Mouse (Mus musculus): Measurements from ENCODE around the gene Ninj2. TPM values are rescaled to one million over a fixed set of nuclear protein-coding genes. Genes with fewer than 3 reads are reported as not detected.
A peak's percentile ranks its signal among the peaks of the same experiment; 100 is the strongest.

Ninj2 gene
- total RNA-seq, 2 experiments from 2014 or later, result not detected

DNA sequence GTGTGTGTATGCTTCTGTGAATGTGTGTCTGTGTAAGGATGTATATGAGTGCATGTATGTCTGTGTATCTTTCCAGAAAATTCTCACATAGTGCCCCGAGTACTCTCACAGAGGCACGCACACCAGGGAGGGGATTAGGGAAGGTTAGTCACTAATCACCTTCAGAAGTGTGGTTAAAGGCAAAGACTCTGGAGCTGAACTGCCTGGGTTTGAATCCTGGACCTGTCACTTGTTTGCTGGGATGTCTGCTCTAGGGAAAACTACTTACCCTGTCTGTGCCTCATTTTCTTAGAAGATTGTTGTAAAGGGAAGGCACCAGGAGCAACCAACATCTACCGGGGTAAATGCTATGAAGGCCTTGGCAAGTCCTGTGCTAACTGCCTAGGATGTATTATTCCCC lies 22.3 kb downstream of the Ninj2 start:
- intact Hi-C loops (cut with DNase I), result no loop called here
- no peak for DNase-seq

DNA sequence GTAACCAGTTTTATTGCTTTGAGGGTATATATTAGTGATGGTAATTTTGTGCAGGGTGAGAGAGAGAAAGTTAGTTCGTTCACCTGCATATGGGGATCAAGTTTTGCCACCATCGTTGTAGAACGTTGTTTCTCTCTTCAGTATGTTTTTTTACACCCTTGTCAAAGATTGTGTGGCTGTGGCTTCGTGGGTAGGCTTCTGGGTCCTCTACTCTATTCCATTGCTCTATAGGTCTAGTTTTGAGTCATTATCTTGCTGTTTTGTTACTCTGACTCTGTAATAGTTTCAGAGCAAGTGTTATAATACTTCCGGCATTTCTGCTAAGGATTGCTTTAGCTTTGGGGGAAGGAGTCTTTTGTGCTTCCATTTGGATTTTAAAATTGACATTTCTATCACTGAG lies 26.7 kb downstream of the Ninj2 start:
- no peak for DNase-seq
- intact Hi-C loops (cut with DNase I), result no loop called here

DNA sequence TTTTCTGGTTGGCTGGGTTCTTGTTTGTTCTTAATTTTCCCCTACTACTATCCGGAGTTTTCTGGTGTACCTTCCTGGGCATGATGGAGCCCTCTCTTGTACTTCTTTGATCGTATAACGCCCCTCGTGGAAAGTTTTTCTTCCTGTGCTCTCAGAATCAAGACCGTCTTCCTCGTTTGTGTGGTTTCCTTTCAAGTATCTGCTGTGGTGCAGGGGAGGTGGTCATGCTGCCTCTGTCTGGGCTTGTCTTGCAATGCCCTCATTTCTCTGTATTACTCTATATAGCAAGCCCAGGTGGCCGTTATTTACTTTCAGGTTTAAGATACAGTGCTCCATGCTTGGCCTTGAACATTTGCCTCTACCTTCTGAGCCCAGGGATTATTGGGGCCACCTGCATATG lies 31.5 kb downstream of the Ninj2 start:
- no peak for DNase-seq
- intact Hi-C loops (cut with DNase I), result no loop called here

DNA sequence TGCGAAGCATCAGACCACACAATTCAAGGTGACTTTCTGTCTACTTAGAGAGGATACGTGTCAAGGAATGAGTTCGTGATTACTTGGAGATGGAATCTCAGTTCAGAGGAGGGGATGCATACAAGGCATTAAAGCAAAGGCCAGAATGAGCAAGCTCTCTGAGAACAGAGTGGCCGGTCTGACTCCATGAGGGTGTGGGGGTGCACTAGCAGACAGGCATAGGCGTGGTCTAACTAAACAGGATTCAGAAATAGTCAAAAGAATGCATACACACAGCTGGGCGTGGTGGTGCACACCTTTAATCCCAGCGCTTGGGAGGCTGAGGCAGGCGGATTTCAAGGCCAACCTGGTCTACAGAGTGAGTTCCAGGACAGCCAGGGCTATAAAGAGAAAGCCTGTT lies 33.3 kb downstream of the Ninj2 start:
- intact Hi-C loops (cut with DNase I), result no loop called here
- no peak for DNase-seq

DNA sequence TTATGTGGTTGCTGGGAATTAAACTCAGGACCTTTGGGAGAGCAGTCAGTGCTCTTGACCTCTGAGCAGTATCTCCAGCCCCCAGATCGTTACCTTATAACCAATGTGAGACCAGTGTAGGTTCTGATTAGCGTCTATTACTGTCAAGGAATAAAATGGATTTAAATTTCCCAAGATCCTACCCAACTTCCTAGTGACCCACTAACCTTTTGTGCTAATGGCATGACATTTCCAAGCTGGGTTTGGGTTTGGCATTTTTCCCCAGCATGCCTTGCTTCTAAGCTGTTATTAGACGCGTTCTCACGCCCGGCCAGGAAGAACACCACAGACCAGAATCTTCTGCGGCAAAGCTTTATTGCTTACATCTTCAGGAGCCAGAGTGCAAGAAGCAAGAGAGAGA lies 34.2 kb downstream of the Ninj2 start:
- no peak for DNase-seq
- intact Hi-C loops (cut with DNase I), result no loop called here

DNA sequence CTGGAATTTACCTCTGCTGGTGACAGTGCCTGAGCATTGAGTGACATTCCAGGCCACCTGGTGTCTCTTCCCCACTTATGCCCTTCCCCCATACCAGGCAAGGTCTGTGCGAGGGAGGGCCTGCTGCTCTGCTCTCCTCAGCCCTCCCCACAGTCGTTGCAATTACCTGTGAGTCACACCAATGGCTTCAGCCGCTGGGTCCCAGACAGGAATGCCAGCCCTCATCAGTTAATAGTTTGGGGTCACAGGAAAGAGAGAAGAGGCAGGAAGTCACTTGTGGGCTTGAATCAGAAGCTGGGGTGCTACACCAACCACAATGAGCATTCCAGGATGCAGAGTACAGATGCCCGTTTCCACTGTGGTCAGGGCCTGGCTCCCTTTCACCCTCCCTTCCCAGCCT lies 41.6 kb downstream of the Ninj2 start:
- intact Hi-C loops (cut with DNase I), result no loop called here
- no peak for DNase-seq

DNA sequence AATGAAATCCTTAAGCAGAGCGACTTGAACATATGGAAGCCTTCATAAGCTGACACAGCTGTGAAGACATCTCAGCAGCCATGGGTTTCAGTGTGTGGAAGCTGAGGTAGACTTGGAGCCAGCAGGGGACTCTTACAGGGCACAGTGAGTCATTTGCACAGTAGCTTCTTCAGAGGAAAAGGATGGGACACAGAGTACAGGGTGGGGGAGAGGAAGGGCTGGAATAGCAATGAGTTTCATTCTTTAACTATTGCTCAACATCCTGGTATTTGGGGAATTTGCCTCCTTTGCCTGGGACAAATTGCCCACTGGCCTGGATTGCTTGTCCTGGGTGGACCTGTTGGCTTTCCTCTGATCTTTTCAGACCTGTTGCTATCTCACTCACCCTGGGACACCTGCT lies 52.3 kb downstream of the Ninj2 start:
- intact Hi-C loops (cut with DNase I), result no loop called here
- peak in 1 of 2 experiments; percentile 44 for DNase-seq

DNA sequence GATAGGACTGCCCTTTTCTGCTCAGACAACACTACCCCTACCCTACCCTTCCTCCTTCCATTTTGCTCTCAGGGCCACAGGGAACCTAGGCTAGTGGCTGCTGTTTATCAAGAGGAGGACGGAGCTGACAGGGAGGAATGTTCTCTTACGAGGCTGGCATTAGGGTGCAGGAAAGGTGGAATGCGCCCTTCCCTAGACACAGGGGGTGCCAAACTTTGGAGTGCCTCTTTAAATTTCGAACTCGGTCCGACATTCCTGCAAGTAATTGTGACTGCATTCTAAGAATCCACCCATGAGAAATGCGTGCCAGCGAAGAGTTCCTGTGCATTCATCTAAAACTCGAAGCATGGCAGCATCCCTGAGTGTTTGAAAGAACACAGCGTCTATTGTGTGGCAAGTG lies 53.5 kb downstream of the Ninj2 start:
- peak in 1 of 2 experiments; percentile 68 for DNase-seq
- intact Hi-C loops (cut with DNase I), result loop anchor here (2.0 kb wide), 1 partner anchor 34 kb away; no protein-coding TSS in a partner anchor

DNA sequence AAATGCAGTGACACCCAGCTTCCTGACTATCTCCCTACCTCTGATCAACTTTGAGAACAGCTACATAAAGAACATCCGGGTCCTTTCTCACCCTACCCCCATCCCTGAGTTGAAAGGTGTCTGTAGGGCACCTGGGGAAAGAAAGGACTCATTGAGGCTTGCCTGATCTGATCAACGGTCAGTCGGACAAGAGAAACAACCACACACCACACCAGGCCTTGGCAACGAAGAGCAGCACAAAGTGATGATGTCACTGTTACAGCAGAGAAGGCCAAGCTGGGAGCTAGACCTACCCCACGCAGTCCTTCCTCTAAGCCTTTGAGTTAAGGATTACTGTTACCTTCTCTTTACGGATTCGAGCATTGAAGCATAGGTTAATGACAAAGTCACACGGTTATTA lies 54.3 kb downstream of the Ninj2 start:
- no peak for DNase-seq
- intact Hi-C loops (cut with DNase I), result loop anchor here (2.0 kb wide), 1 partner anchor 35 kb away; no protein-coding TSS in a partner anchor

DNA sequence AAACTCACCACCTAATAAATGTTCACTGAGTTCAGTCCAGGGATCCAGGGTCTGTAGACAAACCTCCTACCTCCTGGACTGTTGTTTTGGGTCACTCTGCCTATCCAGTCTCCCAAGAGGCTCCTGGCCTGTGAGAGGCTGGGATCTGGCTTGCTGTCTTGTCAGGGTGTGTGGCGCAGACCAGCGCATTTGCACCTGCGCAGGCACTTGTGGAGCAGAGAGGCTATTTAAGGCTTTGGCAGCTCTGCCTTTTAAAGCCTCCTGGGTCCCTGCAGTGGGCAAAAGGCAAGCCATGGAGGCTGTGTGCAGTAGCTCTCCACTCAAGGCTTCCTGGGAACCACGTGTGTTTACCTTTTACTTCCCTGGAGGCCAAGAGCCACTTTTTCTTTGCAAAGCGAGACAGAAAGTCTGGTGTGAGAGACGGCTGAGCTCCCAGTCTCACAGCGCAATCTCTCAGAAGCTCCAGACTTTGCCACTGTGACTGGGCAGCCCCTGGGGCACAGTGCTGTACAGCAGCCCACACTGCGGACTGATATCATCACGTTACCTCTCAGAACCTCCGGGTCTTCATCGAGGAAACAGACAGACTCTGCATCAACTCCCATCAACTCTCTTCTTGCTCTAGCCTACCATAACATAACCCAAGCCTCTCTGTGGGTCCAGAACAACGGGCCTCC lies 55.7 kb downstream of the Ninj2 start:
- peak; percentile 48 to 57 for DNase-seq
- intact Hi-C loops (cut with DNase I), result no loop called here

DNA sequence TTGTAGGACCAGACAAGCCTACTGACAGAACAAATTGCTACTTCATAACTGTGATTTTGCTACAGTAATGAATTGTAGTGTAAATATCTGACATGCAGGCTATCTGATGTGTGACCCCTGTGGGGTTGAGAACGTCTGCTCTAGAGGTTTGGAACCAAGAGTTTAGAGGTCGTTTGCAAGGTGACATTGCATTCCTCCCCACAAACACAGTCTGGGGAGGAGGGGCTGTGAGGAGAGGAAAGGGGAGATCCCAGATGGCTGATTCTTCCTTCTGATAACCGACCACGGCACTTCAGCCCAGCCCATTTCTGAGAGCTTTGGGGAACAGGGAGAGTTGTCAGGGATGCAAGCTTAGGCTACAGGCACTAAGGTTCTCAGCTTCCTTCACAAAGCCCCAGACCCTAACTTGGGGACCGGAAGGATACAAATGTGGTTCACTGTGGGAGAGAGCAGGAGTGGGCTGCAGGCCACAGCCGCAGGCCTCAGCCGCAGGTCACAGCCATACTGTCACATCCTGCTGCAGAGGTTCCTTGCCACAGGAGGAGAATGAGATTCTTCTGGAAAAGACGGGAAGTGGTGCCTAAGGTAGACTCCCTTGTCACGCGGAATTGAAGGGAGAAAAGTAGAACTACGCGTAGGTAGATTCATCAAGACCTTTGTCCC lies 56.4 kb downstream of the Ninj2 start:
- DNase-seq, result no peak
- intact Hi-C loops (cut with DNase I), result loop anchor here (5.0 kb wide), 1 partner anchor 38 kb away; no protein-coding TSS in a partner anchor

DNA sequence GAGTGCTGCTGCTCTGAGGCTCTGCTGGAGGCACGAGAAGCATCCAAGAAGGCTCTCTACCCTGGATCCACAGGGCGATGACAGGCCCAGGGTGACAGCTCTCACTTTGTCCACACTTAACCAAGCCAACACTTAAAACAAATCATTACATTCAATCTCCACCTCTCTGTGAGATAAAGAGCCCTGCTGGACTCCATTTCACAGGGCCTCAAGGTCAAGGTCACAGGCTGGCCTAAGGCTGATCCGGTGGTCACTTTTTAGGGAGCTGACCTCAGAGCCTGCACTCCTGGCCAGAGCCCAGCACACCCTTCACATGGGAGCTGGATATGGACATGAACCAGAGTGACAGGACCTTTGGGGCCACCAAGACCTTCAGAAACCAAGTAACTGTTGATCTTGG lies 57.1 kb downstream of the Ninj2 start:
- no peak for DNase-seq
- intact Hi-C loops (cut with DNase I), result loop anchor here (5.0 kb wide), 1 partner anchor 37 kb away; no protein-coding TSS in a partner anchor

DNA sequence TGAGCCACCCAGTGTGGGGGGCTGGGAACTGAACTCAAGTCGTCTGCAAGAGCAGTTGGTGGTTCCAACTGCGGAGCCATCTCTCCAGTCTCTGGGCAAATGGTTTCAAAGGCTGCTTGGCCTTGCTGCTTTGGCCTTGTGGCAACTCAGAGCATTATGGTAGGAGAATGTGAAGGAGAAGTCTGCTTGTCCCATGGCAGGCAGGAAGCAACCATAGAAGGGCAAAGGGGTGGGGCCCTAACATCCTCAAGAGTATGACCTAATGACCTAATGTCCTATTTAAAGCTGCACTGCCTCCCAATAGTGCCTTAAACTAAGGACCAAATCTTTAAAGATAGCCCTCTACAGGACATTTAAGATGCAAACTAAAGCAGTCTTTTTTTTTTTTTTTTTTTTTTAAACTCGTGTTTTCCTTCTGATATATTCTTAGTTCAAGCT lies 58.5 kb downstream of the Ninj2 start:
- no peak for DNase-seq
- intact Hi-C loops (cut with DNase I), result loop anchor here (5.0 kb wide), 1 partner anchor 36 kb away; no protein-coding TSS in a partner anchor

DNA sequence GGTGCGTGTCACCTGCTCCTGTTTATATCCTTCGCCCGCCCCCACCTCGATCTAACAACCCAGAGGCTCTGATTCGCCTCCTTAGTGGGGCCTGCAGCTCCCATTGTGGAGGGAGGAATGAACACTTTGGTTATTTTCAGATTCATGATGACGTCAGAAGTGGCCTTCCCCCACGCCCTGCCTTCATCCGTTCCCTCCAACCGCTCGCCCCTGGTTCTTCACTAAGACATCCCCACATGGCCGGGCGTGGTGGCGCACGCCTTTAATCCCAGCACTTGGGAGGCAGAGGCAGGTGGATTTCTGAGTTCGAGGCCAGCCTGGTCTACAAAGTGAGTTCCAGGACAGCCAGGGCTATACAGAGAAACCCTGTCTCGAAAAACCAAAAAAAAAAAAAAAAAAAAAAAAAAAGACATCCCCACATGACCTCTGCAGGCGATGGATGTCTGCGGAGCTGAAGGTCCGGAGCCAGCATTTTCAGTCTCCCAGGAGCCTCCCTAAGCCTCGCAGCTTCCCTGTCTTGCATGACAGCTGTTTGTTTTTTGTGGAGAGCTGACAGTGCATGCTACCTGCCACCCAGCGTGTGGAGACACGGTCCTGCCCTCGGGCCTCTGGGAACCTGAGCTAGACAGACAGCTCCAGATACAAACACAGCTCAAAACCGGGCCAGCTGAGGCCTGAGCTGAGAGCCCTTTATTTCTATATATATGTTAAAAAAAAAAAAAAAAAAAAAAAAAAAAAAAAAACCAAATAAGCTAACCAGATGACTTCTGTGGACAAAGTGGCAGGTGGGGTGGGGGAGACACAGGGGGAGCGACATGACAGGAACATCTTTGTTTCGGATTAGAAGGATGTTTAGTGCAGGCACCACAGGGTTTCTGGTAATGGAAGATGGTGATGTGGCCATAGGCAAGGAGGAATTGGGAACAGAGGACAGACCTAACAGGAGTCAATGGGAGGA lies 59.9 kb downstream of the Ninj2 start:
- intact Hi-C loops (cut with DNase I), result loop anchor here (5.0 kb wide), 1 partner anchor 34 kb away; no protein-coding TSS in a partner anchor
- no peak for DNase-seq

DNA sequence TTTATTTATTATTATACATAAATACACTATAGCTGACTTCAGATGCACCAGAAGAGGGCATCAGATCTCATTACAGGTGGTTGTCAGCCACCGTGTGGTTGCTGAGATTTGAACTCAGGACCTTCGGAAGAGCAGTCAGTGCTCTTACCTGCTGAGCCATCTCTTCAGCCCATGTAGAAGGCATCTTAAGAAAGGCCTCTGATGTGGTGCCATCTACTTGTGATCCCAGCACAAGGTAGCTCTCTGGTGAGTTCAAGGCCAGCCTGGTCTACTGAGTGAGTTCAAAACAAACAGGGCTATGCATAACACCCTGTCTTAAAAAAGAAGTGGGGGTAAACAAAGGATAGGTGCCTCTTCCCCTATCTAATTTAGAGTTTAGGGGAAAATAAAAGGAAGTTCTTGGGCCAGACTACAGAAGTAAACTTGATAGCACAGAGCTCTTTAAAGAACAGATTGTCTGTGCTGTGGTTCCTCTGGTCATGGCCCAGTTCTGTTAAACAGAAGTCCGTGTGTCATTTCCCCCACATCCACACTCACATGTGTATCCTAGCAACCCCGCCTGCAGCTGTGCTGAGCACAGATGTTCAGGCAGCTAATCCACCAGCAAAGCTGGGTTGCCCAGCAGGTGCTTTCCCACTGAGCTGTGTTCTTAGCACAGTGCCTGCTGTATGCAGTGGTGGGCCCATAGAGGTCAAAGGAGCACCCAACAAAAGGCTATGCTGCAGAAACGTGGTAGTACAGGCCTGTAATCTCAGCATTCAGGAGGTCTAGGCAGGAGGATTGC lies 61.6 kb downstream of the Ninj2 start:
- DNase-seq, result peak; percentile 60
- intact Hi-C loops (cut with DNase I), result loop anchor here (5.0 kb wide), 1 partner anchor 33 kb away; no protein-coding TSS in a partner anchor

DNA sequence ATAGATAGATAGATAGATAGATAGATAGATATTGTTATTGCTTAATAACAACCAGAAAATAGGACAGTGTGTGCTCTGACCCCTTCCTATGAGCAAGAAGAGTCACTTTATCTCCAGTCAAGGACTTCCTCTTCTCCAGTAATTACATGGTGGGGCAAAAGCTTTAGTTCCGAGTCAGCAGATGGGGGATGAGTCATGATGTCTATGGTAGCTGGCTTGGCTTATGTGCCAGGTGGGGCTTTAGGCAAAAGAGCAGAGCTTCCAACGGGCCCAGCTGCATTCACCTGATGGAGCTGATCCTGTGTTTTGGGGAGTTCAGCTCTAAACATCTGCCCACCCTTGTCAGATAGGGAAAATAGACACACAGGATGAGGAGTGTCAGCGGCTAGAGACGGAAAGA lies 62.4 kb downstream of the Ninj2 start:
- intact Hi-C loops (cut with DNase I), result no loop called here
- DNase-seq, result no peak

DNA sequence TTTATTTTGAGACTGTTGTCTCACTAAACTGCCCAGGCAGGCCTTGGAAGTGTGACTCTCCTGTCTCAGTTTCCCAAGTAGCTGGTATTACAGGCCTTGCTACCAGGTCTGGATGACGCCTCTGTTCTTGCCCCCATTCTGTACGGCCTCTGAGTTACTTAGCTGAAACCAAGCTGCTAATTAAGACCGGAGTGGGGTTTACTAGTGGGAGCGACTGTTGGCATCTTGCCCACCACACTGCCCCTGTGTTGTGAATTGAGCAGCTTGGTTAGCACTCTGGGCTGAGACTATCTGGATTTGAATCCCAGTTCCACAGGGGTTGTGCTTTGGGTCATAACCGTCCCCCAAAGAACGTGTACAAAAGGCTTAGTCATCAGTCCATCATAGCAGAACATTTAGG lies 64.3 kb downstream of the Ninj2 start:
- intact Hi-C loops (cut with DNase I), result no loop called here

DNA sequence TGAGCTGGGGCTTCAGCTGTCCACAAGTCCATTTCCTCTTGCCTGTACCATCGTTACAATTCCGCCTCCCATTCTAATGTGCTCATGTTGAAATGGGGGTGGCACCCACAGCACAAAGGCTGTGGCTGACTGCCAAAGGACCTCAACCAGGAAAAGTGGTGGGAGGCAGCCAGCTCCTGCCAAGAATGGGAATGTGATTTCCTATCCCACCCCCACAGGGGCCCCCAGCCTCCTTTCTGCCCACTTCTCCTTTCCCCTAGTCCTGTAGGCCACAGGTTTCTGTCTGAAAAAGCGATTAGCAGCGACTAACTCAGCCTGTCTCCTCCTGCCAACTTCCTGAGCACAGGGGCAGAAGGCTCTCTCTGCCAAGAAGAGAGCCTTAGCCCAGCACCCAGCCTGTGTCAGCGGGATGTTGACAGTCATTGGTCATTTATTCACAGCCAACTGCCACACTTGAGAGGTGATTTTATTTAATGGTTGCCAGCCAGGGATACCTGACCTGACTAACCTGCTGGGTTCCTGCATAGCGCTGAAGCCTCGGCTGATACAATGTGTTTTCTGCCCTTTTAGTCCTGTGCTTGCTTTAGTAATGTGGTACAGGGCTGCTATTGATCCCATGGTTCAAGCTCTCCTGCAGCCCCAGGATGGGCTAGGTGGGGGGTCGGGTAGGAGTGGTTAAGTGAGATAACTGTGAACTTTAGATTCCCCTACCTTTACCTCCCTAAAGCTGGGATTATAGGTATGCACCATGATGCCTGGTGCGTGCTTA lies 66.2 kb downstream of the Ninj2 start:
- DNase-seq, result peak; percentile 60 to 64

More for the DNA sequence above, 64.3 kb downstream of the Ninj2 start:
- no peak for DNase-seq

DNA sequence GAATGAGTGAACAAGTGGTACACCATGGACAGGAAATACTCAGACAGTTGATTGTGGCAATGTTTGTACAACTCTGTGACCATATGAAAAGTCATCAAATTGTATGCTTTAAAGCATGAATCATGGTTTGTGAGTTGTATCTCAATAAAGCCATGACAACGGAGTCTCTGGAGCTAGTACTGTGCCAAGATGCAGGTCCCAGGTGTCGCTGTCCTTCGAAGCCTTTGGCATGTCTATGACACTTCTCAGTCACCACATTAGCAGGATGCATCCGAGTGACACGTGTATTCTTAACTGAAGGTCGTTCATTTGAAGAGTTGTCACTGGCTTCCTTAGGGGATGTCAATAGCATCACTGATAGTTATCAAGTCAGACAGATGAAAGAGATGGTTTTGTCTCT lies 69.8 kb downstream of the Ninj2 start:
- no peak for DNase-seq

More for the DNA sequence above, 66.2 kb downstream of the Ninj2 start:
- intact Hi-C loops (cut with DNase I), result no loop called here

More for the DNA sequence above, 69.8 kb downstream of the Ninj2 start:
- intact Hi-C loops (cut with DNase I), result no loop called here
